ENCODE assay signal across 25 mouse cellular contexts in genomic region chr8:91241371-91241770, GRCm38 (mm10). TPM values are rescaled to one million over a fixed set of nuclear protein-coding genes. Genes with fewer than 3 reads are reported as not detected.
A peak's percentile ranks its signal among the peaks of the same experiment; 100 is the strongest.
DNase-seq lines count a peak whose midpoint lies in the region; ATAC-seq lines count a peak whose summit lies in the region.
"Had no signal": no experiment of that assay in that cellular context is flagged by ENCODE, and none has a peak within 500 bp of the region (broad histone marks: within the 10 kb centered on the region; RNA-seq: fewer than 3 reads in every experiment).

No protein-coding gene starts in this region.

- H3K4me2 ChIP-seq in midbrain, embryonic 11.5 days, result no peak overlapping the region
- H3K4me2 ChIP-seq: embryonic facial prominence, embryonic 12.5 days; embryonic facial prominence, embryonic 15.5 days; forebrain, embryonic 12.5 days; heart, embryonic 12.5 days; heart, embryonic 15.5 days; hindbrain, embryonic 13.5 days; intestine, embryonic 15.5 days had no signal

- no peaks in the 10 kb centered on the region for H3K36me3 ChIP-seq in midbrain, embryonic 11.5 days (ENCODE audit: control insufficient read depth, insufficient read depth, low read length)
- H3K36me3 ChIP-seq in midbrain, embryonic 10.5 days, result no peaks in the 10 kb centered on the region
- H3K36me3 ChIP-seq: embryonic facial prominence, embryonic 15.5 days; forebrain, embryonic 12.5 days; heart, embryonic 15.5 days; hindbrain, embryonic 10.5 days; intestine, embryonic 15.5 days had no signal

- H3K9ac ChIP-seq in midbrain, embryonic 11.5 days (ENCODE audit: low read length), result no peak overlapping the region
- H3K9ac ChIP-seq: embryonic facial prominence, embryonic 12.5 days; embryonic facial prominence, embryonic 15.5 days; forebrain, embryonic 12.5 days; heart, embryonic 12.5 days; heart, embryonic 15.5 days; hindbrain, embryonic 13.5 days; intestine, embryonic 15.5 days had no signal

- H3K4me1 ChIP-seq in midbrain, embryonic 11.5 days (ENCODE audit: control insufficient read depth, insufficient read depth, low read length), result no peaks in the 10 kb centered on the region
- H3K4me1 ChIP-seq in midbrain, embryonic 10.5 days, result peaks cover 6% of the 10 kb centered on the region
- H3K4me1 ChIP-seq: embryonic facial prominence, embryonic 12.5 days; embryonic facial prominence, embryonic 15.5 days; hindbrain, embryonic 13.5 days; intestine, embryonic 15.5 days had no signal

- DNase-seq in embryo, embryonic 10 days (ENCODE audit: low spot score), result peak; percentile 10
- no peak for DNase-seq in embryo, embryonic 10.5 days (ENCODE audit: low spot score)
- DNase-seq in midbrain, embryonic 11.5 days (ENCODE audit: low spot score, missing footprints), result peak; percentile 35
- DNase-seq in midbrain, embryonic 10.5 days (ENCODE audit: low spot score), result no peak
- peak; percentile 51 for DNase-seq in retina, embryonic 14.5 days (ENCODE audit: low spot score)
- DNase-seq in urinary bladder, adult 18-20 months (ENCODE audit: low spot score in 2 of 2), result no peak
- DNase-seq: adrenal gland, postnatal 10 days; adrenal gland, postnatal 36 days; cerebellum, adult 11 months; cerebellum, adult 2 months; cerebellum, adult 9-11 months; cerebellum, postnatal 36 days; gastrocnemius, postnatal 25 days; heart, adult 18-20 months; heart, postnatal 36 days had no signal

- H3K9me3 ChIP-seq in midbrain, embryonic 11.5 days (ENCODE audit: control insufficient read depth, low read length), result no peaks in the 10 kb centered on the region
- no peaks in the 10 kb centered on the region for H3K9me3 ChIP-seq in midbrain, embryonic 10.5 days (replicated peaks)
- H3K9me3 ChIP-seq: embryonic facial prominence, embryonic 12.5 days; embryonic facial prominence, embryonic 15.5 days; forebrain, embryonic 12.5 days; heart, embryonic 12.5 days; heart, embryonic 15.5 days; hindbrain, embryonic 10.5 days; hindbrain, embryonic 13.5 days; intestine, embryonic 15.5 days had no signal

- ATAC-seq in midbrain, embryonic 11.5 days (ENCODE audit: low FRiP score), result no peak
- ATAC-seq: hindbrain, embryonic 16.5 days; Patski had no signal

- H3K4me3 ChIP-seq in midbrain, embryonic 11.5 days (ENCODE audit: low read depth, low read length), result no peak overlapping the region
- H3K4me3 ChIP-seq in midbrain, embryonic 10.5 days, result no peak overlapping the region
- H3K4me3 ChIP-seq: embryonic facial prominence, embryonic 12.5 days; embryonic facial prominence, embryonic 15.5 days; forebrain, embryonic 12.5 days; heart, embryonic 12.5 days; heart, embryonic 15.5 days; hindbrain, embryonic 10.5 days; hindbrain, embryonic 13.5 days; intestine, embryonic 15.5 days had no signal

- WGBS in midbrain, embryonic 11.5 days, result 76% methylated on average over 5 of the region's 5 CpGs
- WGBS in midbrain, embryonic 10.5 days, result 79% methylated on average over 5 of the region's 5 CpGs

- H3K27ac ChIP-seq in midbrain, embryonic 11.5 days (ENCODE audit: low read depth, low read length), result no peak overlapping the region
- no peak overlapping the region for H3K27ac ChIP-seq in midbrain, embryonic 10.5 days (replicated peaks)
- H3K27ac ChIP-seq: embryonic facial prominence, embryonic 12.5 days; embryonic facial prominence, embryonic 15.5 days; forebrain, embryonic 12.5 days; heart, embryonic 15.5 days; hindbrain, embryonic 10.5 days; hindbrain, embryonic 13.5 days; intestine, embryonic 15.5 days had no signal

- H3K27me3 ChIP-seq in midbrain, embryonic 11.5 days (ENCODE audit: control insufficient read depth, insufficient read depth, low read length), result no peaks in the 10 kb centered on the region
- H3K27me3 ChIP-seq in midbrain, embryonic 10.5 days (ENCODE audit: low read depth, poor library complexity, severe bottlenecking), result no peaks in the 10 kb centered on the region
- H3K27me3 ChIP-seq: embryonic facial prominence, embryonic 12.5 days; embryonic facial prominence, embryonic 15.5 days; forebrain, embryonic 12.5 days; heart, embryonic 12.5 days; heart, embryonic 15.5 days; hindbrain, embryonic 13.5 days; intestine, embryonic 15.5 days; Patski had no signal

RNA-seq across cellular contexts. Expression of gene Aktip, which starts 41.6 kb away (rescaled TPM):
- 94.6 and 96.4 TPM in 2 replicates for polyA plus RNA-seq in midbrain, embryonic 11.5 days (2014; fragmentation: Nextera tagmentation; extraction: Ambion mirVana)
- polyA plus RNA-seq in midbrain, embryonic 10.5 days (2016; fragmentation: Nextera tagmentation; extraction: Ambion mirVana), result 79.2 and 92.9 TPM in 2 replicates

Comparison
In these comparisons a context has a peak if more than half of its experiments do, and no peak if none do; other contexts are left out.
1. DNase-seq: peak in embryo, embryonic 10 days (single experiment), midbrain, embryonic 11.5 days (single experiment) and retina, embryonic 14.5 days (single experiment); none in embryo, embryonic 10.5 days (single experiment), midbrain, embryonic 10.5 days (single experiment) and urinary bladder, adult 18-20 months (0 of 2).